Mouse (Mus musculus): ENCODE results near the gene Smarca4.
"Not testable (repeated sequence)": the region's sequence is repeated elsewhere in the genome, so short reads cannot be mapped to it uniquely, and the experiment has no call there.

Gene Smarca4

GRCm38 (mm10) chr9:21615617-21616231 lies at the start of gene Smarca4:
Smarca4 (plus strand) TSS chr9:21616169.
- DNase-seq (ENCODE audit: low read depth, low spot score): peak; percentile 99

- no peak for DNase-seq (ENCODE audit: low read depth, low spot score)
Observed at GRCm38 (mm10) chr9:21566538-21566937, 49.4 kb upstream of the Smarca4 start.

- no peak for DNase-seq (ENCODE audit: low read depth, low spot score)
Observed at GRCm38 (mm10) chr9:21567051-21567450, 48.9 kb upstream of the Smarca4 start.

- no peak for DNase-seq (ENCODE audit: low read depth, low spot score)
Observed at GRCm38 (mm10) chr9:21568657-21569255, 47.2 kb upstream of the Smarca4 start.

GRCm38 (mm10) chr9:21574012-21574801 lies 41.8 kb upstream of the Smarca4 start:
- DNase-seq (ENCODE audit: low read depth, low spot score): no peak

GRCm38 (mm10) chr9:21575253-21575652 lies 40.7 kb upstream of the Smarca4 start:
- DNase-seq (ENCODE audit: low read depth, low spot score): no peak

GRCm38 (mm10) chr9:21576286-21576685 lies 39.7 kb upstream of the Smarca4 start:
- DNase-seq (ENCODE audit: low read depth, low spot score): no peak

GRCm38 (mm10) chr9:21578226-21578625 lies 37.7 kb upstream of the Smarca4 start:
- DNase-seq (ENCODE audit: low read depth, low spot score): no peak

GRCm38 (mm10) chr9:21585401-21585800 lies 30.6 kb upstream of the Smarca4 start:
- DNase-seq (ENCODE audit: low read depth, low spot score): no peak

GRCm38 (mm10) chr9:21587678-21588349 lies 28.2 kb upstream of the Smarca4 start:
- no peak for DNase-seq (ENCODE audit: low read depth, low spot score)

GRCm38 (mm10) chr9:21588350-21588749 lies 27.6 kb upstream of the Smarca4 start:
- no peak for DNase-seq (ENCODE audit: low read depth, low spot score)

- DNase-seq (ENCODE audit: low read depth, low spot score): no peak
Observed at GRCm38 (mm10) chr9:21589538-21589937, 26.4 kb upstream of the Smarca4 start.

- DNase-seq (ENCODE audit: low read depth, low spot score): no peak
Observed at GRCm38 (mm10) chr9:21591127-21591830, 24.7 kb upstream of the Smarca4 start.

GRCm38 (mm10) chr9:21591831-21592702 lies 23.9 kb upstream of the Smarca4 start:
- DNase-seq (ENCODE audit: low read depth, low spot score): no peak

- DNase-seq (ENCODE audit: low read depth, low spot score): peak; percentile 97
Observed at GRCm38 (mm10) chr9:21592703-21593121, 23.3 kb upstream of the Smarca4 start, which contains the start of the genes Timm29 and Yipf2. Timm29 (plus strand) TSS chr9:21592722. Yipf2 (minus strand) TSS chr9:21592828.

- no peak for DNase-seq (ENCODE audit: low read depth, low spot score)
Observed at GRCm38 (mm10) chr9:21593122-21593721, 22.7 kb upstream of the Smarca4 start.

- DNase-seq (ENCODE audit: low read depth, low spot score): not testable (repeated sequence)
Observed at GRCm38 (mm10) chr9:21594350-21594749, 21.6 kb upstream of the Smarca4 start.

- no peak for DNase-seq (ENCODE audit: low read depth, low spot score)
Observed at GRCm38 (mm10) chr9:21594838-21595237, 21.1 kb upstream of the Smarca4 start.

GRCm38 (mm10) chr9:21598198-21598597 lies 17.8 kb upstream of the Smarca4 start:
- no peak for DNase-seq (ENCODE audit: low read depth, low spot score)

- no peak for DNase-seq (ENCODE audit: low read depth, low spot score)
Observed at GRCm38 (mm10) chr9:21600186-21600585, 15.8 kb upstream of the Smarca4 start.
